Mouse (Mus musculus): ENCODE results near the gene Nme7.

Gene Nme7

DNA sequence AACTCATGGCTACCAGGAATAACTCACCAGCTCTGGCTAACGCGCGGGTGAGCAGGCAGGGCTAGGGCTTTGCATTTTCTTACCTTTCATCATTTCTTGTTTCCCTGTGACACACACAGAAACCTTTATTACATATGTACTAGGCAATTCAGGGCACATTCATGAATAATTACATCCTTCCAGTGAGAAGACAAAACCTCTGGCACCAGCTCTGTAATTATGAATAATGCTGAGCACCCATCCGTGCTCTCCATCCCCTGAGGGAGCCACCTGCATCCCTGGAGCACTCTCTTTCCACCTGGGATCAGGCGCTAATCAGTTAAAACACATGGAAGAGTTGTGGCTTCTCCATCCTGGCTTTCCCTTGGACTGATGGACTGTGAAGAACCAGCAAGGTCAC, at the start of gene Nme7:
Gene Nme7 (plus strand): TSS at position 301 of the 400 bp plus-strand sequence.
- DNase-seq (ENCODE audit: low read depth), result no peak

DNA sequence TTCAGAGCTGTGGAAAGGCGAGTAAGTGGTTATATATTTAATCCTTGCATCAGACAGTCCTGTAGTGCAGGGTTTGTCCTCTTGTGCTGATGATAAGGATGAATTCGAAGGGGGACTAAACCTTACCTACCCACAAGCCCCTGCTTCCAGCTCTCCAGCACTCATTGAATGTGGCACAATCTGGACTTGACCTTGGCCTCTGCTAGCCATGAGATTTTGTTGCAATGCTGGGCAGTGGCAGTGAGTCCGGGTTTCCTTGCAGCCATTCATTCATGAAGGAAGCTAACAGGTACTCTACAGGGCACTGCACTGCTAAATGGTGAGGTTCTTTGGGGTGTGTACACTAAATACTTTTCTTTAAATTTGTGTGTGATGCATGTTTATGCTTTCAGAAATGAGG, 49.1 kb upstream of the Nme7 start:
- no peak for DNase-seq (ENCODE audit: low read depth)

DNA sequence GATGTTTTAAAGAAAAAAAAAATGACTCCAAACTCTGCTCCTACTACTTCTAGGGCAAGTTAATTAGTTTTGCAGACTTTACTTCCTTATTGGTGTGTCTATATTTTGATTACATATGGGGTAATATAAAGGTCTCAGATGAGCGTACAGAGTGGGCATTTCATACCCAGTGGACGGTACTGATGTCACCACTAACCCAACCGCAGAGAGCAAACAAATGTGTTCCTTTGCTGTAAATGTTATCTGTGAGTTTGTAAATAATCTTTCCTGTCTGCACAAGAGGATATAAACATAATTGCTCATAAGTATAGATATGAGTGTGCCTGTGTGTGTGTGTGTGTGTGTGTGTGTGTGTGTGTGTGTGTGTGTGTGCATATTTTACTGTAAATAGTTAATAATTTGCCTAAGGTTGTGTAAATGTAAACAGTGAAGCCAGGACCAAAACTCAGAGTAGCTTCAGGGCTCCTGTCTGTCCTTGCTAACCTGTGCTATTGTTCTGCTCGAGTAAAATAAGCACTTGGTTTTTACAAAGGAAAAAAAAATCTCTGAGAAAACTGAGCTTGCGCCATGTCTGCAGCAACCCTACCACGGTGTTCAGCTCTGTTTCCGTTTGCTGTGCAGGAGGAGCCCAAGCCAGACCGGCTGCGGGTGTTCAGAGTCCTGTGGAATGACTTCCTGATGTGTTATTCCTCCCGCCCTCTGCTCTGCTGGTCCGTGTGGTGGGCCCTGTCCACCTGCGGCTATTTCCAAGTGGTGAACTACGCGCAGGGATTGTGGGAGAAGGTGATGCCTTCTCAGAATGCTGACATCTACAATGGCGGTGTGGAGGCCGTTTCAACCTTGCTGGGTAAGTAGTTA, 43.5 kb upstream of the Nme7 start:
- no peak for DNase-seq (ENCODE audit: low read depth)

DNA sequence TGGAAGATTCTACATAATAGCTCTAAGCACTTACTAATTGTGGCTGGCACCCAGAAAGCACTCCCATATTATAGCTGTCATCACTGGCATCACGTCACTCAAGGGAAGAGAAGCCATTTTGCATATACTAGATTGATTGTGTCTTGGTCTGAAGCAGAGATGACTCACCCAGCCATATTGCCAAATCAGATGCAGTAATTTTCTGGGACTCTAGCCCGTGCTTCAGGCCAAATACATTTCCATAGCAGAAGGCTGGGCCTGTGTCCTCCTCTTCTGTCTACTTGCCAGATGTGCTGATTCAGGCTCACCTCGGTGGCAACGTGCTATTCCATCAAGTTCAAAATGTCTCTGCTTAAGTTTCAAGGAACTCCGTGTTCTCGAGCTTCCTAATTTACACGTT, 42.4 kb upstream of the Nme7 start:
- peak; percentile 65 for DNase-seq (ENCODE audit: low read depth)

DNA sequence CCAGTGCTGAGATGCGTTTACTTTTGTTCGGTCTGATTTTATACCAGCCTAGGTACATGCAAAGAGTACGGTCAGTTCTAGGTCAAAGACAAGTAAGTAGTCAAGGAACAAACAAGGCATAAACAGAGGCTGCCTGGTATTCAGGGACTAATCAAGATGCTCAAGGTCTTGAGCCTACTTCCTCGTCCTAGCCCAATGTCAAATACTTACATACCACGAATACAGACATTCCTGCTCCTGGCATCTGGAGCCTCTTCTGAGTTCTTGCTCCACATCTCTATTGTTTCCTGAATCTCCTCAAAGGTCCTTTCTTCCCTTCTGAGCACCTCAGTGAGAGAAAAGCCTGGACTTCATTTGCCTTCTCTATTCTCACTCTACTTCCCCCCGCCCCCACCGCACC, 33.0 kb upstream of the Nme7 start:
- DNase-seq (ENCODE audit: low read depth), result no peak

DNA sequence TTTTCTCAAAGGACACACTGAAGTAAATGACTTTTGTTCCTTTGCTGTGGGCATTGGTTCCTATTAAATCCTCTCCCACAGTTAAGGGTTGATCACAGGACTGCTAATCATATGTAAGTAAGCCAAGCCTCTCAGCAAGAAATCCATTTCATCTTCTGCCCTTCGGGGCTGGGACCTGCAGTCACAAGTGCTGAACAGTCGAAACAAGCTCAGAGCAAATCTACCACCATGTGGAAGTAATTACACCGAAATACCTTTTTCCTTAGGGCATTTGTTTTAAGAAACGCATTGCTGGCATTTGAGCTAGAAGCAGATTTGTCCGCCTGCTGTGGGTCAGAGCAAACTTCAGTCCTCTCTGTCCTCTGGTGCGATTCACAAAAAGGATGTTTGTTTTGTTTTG, 30.3 kb upstream of the Nme7 start:
- DNase-seq (ENCODE audit: low read depth), result no peak

DNA sequence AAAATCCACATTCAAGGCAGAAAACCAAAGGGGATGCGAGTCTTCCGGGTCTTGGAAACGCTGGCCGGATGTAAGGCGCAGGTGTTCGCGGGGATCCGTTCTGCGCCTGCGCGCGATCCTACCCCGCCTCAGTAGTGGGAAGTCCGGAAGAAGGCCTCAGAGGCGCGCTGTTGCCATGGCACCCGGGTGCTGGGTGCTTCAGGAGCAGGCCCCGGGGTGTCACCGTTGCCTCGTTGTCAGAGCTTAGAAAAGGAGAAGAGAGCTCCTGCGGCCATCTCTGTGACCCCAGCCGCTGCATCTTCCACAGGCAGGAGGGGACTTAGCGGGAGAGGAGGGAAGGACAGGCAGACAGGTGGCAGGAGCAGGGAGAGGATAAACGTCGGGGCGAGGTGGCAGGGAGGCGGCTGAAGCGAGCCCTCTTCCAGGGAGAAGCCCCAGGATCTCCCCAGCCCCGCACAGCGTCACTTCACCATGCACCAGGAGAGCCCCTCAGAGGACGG, 28.4 kb upstream of the Nme7 start, which contains the start of gene Ccdc181:
Gene Ccdc181 (plus strand): TSS at position 131 of the 500 bp plus-strand sequence.
- DNase-seq (ENCODE audit: low read depth), result peak; percentile 95

DNA sequence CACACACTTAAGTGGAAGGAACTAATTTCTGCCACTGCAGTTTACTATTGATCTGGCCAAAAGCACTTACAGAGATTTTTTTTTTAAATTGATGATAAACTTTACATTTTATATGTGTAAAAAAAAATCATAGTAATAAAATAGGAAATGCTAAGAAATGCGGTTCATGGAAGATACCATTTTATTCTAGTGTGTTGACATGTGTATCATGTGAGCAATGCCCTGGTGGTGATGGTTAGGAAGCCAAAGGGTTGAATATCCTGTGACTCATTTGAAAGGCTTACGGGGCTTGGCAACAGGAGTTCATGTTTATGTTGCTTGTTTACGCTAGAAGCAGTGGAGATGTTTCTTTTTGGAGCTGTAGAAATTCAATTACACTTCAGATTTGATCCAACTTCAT, 27.4 kb upstream of the Nme7 start:
- DNase-seq (ENCODE audit: low read depth), result peak; percentile 94

DNA sequence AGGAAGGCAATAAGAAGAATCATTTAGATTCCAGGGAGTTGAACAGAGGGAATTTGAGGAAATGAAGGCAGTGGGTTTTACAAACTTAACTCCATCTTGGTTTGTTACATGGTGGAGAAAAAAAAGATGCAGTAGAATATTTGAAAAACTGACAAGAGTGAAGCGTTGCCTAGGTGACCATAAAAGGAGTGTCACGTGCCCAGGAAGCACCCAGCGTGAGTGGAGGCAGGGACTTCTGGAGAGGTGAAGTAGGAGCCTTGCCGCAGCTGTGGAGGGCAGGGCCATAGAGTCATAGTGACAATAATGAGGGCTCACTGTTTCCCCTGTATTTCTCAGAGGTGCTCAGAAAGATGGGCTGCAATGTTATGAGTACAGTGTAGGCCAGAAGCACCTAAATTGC, 24.6 kb upstream of the Nme7 start:
- no peak for DNase-seq (ENCODE audit: low read depth)

DNA sequence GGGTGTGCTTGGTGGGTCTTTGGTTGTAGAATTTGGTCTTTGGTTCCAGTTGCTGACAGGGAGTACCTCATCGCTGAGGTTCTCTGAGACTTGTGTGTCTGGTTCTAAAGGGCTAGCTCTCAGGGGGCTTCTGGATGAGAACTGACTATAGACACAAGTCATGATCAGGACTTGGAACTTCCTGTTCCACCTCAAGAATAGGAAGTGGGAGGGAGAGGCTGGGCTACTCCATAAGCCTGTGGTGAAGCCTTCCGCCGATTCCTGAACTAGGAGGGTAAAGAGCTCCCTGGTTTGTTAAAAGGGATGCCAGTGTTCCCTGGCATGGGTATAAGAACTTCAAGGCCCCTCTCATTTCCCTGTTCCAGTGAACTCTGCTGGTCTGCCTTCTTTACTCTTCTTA, 19.9 kb upstream of the Nme7 start:
- DNase-seq (ENCODE audit: low read depth), result no peak

DNA sequence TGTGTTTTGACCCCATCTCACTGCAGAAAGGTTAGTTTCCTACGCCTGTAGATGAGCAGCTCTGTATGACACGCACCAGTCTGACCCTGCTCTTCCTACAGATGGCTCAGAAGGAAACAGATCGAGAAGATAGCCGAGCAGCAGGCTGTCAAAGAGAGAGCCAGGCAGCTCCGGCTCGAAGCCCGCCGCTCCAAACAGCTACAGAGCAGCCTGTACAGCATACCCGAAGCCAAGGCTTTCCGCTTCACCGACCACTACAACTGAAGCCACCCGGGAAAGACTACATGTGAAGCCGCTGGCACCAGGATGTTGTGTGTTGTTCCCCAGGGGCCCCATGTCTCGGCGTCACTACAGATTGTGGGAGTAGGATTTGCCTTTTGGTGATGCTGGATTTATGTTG, 16.5 kb upstream of the Nme7 start:
- no peak for DNase-seq (ENCODE audit: low read depth)

DNA sequence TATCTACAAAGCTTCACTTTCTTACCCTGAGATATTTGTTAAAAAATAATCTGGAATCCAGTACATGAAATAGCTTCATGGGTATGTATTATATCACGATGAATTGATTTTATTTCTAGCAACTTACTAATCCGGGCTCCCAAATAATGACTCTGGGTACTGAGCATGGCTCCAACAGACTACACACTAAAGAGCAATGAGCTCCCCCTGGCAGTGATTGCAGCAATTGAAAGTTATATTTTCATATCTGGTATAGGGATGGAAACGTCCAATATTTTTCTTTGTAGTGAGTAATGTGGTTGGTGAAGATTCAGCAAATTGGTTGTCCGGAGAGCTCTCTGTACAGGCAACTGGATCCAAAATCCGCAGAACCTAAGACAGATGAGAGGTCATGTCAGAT, 11.9 kb upstream of the Nme7 start:
- DNase-seq (ENCODE audit: low read depth), result no peak

DNA sequence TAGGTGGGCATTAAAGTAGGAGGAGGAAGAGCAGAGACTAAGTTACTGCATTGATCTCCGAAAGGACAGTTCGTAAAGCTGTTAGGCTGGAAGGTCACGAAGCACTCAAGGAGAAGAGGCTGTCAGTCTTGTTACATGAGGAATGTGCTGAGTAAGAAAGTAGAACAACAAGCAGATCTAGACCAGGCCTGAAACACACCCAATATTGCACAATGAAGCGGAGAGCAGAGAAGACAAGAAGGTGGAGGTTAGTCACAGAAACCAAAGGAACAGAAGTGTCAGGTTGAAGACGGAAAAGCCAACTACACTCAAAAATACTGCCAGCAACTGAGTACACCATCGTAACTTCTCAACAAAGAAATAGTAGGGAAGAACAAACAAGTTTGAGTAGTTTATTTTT, 9.8 kb upstream of the Nme7 start:
- DNase-seq (ENCODE audit: low read depth), result peak; percentile 55

DNA sequence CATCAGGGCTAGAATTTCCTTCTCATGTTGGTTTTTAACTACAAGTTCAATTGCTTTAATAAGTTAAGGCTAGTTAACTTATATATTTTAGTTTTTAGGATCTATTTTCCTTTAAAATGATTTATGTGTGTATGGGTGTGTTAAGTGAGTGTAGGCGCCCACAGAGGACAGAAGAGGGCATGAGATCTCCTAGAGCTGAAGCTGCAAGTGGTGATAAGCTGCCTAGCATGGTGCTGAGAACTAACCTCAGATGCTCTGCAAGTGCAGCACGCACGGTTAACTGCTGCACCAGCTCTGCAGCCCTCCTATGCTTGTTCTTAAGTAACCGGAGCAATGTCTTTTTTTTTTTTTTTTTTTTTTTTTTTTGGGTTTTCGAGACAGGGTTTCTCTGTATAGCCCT, 7.4 kb upstream of the Nme7 start:
- DNase-seq (ENCODE audit: low read depth), result no peak

DNA sequence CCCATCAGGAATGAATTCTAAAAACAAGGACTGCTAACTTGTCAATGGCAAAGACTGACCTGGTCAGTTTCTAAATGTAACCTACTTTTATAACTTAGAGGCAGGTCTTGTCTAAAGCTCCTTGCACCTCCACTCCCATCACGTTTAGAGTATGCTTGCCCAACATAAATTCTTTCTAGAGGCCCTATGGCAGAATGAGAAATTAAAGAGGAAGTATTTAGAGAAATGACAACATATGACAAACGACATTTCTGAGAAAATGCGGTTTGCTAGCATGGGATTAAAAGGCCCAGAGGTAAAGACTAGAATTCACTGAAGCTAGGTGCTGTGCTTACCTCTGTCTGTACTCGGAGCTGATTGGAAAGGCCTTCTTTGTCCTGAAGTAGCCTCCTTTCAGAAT, 2.0 kb upstream of the Nme7 start:
- DNase-seq (ENCODE audit: low read depth), result no peak

DNA sequence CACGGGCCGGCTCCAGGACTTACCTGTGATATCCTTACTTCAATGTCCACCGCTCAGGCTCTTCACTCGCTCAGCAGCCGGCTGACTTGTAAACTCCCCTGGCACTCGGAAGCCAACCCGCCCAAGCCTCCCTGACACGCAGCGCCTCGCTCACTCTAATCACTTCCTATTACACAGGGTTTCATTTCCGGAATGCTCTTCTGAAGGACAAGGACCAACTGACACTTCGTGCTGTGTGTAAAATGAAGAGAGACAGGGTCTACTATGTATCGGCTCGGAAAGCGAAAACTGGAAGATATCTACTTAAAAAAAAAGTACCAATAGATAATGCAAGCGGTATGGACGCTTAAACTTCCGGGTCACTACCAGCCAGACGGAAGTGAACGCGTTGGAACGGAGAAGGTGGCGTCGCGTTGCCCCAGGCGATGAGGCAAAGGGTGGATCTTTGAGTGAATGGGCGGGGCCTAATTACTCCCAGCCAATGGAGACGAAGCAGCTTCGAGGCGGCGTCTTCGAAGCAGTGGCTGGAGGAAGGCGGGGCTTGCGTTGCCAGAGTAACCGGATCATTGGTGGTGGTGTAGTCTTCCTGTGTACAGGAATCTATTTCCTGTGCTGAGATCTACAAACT, 3.3 kb downstream of the Nme7 start, which contains the start of gene Blzf1:
Gene Blzf1 (minus strand): TSS at position 366 of the 628 bp plus-strand sequence.
- peak; percentile 98 for DNase-seq (ENCODE audit: low read depth)

DNA sequence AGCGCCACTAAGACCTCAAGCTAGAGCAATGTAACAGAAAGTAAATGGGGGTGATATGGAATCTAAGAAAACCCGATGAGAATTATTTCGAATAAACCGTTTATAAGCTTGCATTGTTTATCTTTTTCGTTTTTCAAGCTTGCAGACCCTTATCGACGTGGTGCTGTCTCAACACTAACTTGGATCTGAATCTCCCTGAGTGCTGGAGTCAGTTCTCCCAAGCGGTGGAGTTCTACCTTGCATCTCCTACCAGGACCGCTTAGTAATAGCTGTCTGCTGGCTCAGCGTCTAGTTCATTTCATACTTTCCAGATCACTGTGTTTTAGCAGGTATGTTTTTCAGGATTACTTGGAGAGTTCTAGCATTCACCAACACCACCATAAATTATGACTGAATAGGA, 4.0 kb downstream of the Nme7 start:
- DNase-seq (ENCODE audit: low read depth), result no peak

DNA sequence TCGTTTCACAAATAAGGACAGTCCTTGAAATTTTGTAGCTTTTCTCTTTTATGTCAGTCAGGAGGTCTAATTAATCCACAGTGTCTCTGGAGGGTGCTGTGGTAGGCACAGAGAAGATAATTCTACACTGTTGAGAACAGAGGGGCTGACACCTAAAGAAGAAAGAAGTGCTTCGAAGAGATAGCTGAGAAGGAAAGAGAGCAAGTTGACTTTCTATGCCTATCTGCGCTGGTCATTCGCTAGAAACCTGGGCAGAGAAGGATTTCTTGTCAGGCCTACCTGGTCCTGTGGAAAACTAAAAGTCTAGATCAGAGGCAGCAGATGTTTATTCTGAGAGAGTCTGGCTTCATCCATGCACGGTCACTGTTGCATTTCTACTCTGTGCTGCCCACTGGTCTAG, 10.2 kb downstream of the Nme7 start:
- DNase-seq (ENCODE audit: low read depth), result no peak

DNA sequence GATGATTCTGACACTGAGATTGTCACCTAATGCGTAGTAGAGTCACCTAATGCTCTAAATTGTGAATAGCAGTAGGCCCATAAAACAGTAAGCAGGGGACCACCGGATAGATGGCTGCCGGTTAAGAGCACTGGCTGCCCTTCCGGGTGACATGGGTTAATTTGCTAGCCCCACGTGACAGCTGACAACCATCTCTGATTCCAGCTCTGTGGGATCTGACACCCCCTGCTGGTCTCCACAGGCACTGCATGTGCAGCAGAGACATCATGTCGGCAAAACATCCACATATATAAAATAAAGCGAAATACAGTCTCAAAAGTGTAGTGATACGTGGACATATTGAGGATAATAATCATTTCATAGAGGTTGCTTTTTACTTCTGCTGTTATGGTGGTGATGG, 11.3 kb downstream of the Nme7 start:
- peak; percentile 49 for DNase-seq (ENCODE audit: low read depth)

DNA sequence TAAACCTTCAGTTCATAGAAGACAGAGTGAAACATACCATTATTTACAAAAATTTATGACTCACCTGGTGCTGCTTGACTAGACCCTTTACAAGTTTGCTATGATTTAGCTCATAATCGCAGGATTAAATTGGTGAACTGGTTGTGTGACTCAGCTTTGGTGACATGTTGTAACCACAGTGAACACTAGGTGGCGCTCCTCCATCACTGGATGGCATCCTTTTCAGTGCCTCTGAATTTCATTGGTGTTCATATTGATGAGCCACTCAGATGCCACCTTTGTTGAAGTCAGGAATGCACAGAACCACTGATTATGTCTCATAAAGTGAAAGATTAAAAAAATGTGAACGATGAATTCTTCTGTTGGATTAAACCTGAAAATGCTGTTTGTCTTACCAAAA, 12.8 kb downstream of the Nme7 start:
- DNase-seq (ENCODE audit: low read depth), result peak; percentile 66

DNA sequence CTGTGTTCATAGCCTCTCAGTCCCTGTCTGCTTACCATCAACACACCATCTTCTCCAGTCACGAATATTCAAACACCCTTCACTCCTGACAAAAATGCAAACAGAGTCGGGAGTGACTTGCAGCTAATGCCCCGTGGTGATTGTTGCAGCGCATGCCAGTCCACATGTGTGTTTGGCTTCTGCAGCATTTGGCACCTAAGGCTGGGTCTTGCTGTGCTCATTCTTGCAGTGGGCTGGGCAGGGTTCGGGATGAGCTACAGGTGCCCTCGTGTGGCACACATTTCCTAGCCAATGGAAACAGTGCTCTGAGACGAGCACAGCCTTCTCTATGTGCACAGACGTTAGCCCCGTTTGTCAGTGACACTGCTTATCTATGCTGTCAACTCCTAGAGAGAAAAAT, 13.3 kb downstream of the Nme7 start:
- DNase-seq (ENCODE audit: low read depth), result no peak

DNA sequence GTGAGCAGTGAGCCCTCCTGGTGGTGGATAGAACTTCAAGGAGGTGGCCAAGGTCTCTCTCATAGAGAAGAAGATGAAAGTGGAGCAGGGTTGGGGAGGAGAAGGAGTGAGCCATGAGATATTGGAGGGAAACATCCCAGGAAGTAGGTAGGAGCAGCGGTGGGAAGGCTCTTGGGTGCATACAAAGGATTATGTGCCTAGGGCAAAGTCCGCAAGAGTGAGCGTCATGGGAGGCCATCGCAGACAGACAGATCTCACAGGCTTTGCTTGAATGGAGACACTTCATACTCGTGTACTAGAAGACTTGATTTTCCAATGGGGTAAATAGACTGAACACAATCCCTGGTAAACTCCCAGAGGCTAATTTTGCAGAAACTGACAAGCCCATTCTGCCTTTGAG, 14.6 kb downstream of the Nme7 start:
- DNase-seq (ENCODE audit: low read depth), result no peak

DNA sequence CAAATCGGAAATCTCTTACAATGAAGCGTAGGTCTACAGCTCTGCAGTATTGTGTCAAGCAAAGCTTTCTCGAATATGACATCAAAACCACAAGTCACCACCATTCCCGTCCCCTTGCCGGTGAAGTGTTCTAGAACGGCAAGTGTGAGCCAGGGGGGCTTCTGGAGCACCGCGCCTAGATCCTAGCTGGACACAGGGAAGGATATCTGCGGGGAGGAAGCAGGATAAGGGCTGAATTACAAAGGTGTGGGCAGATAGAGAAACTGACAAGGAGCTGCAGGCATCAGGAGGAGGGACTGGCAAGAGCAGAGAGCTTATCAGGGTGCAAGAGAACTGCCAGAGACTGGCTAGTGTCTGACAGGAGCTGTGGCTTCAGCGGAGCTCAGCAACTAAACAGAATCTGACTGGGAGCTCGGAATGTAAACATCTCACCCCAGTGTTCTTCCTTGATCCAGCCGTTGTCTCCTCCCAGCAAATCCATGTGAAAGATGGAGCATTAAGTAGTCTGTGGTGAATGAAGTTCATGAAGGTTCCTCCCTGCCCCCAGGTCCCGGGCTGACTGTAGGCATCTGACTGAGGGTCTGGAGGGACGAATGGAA, 15.7 kb downstream of the Nme7 start:
- DNase-seq (ENCODE audit: low read depth), result no peak
